Mouse (Mus musculus): ENCODE data around the gene C2cd4a.
A peak's percentile ranks its signal among the peaks of the same experiment; 100 is the strongest.

C2cd4a gene

DNA sequence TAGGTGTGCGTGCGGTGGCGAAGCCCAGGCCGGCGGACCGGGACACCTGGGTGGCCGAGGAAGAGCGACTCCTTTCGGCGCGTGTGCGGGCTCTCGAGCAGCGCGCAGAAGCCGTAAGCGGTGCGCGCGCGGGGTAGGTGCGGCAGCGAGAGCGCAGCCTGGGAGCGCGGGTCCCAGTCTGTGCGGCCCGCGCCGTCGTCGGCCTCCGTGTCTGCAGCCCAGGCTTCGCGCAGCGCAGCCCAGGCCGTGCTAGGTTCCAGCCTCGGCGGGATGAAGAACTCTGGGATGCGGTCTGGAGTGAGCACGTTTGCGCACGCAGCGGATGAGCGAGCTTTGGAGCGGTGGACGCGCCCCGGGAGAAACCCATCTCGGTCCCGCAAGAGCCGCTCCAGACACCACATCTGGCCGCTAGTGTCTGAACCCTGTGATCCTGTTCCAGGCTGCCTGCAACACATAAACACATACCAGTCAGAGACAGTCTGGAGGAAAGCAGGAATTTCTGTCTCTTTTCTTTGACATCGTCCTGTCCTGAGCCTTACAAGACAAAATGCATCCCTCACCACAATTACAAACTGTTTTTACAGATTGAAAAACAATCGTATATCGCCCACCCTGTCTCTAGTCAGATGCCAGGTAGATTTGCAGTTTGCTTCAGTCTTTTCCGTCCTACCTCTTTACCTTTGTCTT lies 628 bp downstream of the C2cd4a start:
- peak; percentile 37 for DNase-seq (ENCODE audit: low spot score)

DNA sequence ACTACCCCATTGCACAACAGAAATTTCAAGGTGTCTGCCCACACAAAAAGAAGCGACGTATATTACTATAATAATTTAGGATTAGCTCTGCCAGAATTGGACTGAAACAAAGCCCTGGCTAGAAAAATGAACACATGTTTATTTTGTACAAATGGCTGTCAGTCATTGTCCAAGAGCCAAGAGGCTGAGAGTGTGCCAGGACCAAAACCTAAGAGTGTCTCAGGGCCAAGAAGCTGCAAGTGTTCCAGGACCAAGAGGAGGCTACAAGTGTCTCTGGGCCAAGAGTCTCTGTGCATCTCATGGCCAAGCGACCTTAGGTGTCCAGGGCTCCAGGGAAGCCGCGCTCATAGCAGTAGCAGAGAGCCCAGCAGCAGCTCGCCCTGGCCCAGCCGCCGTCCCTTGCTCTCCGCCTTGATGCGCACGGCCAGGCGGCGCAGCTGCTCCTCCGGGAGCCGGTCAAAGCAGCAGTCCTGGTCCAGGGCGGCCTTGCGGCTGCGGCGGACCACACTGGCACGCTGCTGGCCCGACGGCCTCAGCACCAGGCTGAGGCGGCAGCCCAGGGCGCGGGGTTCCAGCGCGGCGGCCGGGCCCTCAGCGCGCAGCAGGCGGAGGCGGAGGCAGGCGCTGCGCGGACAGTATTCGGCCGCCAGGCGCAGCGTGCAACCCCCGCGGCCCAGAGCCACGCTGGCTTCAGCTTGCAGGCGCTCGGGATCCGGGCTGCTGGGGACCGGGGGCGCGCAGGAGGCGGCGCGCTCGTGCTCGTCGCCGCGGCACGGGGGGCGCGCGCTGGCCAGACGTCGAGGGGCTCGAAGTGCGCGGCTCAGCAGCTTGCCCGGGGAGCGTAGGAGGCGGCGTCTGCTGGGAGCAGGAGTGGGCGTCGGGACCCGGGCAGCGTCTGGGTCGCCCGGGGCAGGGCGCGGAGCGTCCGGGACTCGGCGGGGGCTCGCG lies 1.4 kb downstream of the C2cd4a start:
- peak; percentile 60 for DNase-seq (ENCODE audit: low spot score)

DNA sequence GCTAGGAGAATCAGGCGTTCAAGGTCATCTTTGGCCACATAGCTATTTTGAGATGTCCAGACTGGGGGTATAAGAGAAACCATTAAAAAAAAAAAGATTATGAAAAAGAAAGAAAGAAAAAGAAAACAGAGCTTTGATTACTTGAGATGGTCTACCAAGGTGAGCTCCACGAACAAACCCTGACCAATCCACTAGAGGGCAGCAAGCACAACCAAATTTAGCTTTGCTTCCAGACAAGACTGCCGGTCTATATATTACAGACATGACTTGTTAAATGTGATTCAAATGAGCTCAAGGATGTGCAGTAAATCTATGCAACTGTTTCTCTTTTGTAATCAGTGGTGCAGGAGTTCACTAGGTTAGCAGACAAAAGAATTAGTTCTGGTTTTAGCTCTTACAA lies 3.9 kb downstream of the C2cd4a start:
- peak; percentile 75 for DNase-seq (ENCODE audit: low spot score)

DNA sequence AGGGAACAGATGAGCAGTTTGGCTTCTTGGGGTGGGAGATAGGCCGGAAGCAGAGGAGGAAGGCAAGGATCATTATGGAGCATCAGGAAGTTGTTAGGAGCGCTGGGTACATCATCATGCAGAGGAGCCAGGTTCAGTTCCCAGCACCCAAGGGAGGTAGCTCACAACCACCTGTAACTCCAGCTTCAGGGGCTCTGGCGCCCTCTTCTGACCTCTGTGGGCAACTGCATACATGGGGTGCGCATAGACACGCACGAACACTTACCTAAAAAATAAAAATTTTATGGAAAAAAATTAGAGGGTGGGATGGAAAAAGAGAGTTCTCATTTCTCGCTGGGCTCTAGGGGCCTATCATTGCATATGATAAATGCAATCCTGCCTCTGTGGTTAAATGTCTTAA lies 6.6 kb downstream of the C2cd4a start:
- DNase-seq (ENCODE audit: low spot score) = no peak

DNA sequence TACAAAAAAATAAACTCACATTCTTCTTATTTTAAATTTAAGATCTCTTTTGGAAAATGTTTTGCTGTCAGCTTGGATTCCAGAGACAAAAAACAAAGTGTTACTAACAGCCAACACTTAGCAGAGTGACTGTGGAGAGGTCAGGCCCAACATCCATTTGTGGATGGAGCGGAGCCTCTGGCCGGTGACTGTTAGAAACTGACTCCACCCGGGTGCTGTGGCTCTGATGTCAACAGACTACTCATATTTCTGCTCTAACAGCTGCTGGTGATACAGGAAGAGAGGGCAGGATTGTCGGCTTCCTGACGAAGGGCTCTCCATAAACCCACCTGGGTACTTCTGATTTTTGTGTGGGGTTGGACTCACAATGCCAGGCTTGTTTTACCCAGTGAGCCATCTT lies 9.0 kb downstream of the C2cd4a start:
- peak; percentile 9 for DNase-seq (ENCODE audit: low spot score)

DNA sequence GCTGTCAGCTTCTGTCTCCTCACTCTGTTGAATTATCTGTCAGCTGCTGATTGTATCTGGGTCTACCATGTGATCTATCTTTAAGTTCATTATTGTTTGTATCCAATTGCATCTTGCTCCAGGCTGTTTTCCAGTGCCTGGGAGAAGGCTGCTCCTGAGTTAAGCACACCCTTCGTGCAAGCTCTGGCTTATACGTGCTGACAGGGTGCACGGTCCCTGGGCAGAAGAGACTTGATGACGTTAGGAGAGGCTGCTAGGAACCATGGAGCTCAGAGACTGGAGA lies 13.5 kb downstream of the C2cd4a start:
- no peak for DNase-seq (ENCODE audit: low spot score)

DNA sequence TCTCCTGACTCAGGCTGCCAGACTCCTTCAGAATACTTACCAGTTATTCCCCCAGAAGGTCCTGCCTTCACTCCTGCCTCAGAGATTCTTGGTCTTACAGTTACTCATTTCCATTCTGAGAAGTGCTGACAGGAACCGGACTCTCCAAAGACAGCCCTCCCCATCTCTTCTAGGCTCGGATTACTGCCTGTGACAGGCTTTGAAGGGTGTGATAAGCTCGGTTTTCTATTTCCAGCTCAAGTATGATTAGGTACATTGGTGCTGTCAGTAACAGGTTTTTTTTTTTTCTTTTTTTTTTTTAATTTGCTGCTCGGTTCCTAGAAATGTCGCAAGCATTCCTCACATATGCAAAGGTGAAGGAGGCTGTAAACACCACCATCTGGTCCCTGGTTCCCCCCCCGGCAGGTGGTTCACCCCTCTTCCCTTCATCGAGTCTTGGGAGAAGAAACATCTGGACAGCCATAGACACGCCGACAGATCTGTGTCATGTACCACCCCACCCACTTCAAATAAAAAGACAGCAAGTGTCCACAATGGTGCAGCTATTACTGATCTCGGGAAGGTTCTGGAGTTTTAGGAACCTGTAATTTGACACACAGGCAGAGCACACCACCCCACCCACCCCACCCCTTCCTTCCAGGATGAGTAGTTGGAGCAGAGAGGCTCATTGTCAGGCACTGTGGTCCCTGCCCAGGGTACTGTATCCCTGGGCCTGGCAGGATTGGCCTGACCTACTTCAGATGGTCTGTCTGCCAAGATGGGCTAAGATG lies 14.0 kb downstream of the C2cd4a start:
- DNase-seq (ENCODE audit: low spot score) = peak; percentile 14

DNA sequence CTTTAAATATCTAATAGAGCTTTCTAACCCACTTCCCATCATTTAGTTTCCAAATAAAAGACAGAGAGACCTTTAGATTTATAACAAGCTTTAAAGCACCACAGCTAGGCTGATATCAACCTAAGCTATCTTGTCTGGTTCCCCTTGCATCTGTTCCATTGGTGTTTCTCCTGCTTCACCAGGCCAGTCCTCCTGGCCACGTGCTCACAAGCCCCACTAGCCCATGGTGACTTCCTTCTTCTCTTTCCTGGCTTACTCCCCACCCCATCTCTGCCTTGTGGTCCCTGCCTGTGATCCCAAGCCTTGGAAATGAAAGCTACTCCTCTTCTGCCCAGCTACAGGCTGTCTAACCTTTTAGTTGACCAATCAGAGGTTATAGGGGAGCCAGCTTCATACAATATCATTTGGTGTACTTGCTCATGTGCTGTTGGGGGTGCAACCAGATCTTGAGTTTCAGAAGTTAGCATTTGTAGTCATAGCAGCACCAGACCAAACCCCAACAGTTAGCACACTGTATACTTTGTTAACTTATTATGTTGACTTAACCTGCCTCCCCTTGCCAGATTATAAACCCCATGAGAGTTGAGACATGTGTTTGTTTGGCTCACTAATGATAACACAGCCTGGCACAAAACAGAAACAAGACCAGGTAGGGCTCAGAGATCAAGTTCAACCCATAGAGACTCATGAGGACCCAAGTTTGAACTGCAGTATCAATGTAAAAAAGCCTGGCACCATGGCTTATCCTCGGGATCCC lies 15.8 kb downstream of the C2cd4a start:
- DNase-seq (ENCODE audit: low spot score) = no peak

DNA sequence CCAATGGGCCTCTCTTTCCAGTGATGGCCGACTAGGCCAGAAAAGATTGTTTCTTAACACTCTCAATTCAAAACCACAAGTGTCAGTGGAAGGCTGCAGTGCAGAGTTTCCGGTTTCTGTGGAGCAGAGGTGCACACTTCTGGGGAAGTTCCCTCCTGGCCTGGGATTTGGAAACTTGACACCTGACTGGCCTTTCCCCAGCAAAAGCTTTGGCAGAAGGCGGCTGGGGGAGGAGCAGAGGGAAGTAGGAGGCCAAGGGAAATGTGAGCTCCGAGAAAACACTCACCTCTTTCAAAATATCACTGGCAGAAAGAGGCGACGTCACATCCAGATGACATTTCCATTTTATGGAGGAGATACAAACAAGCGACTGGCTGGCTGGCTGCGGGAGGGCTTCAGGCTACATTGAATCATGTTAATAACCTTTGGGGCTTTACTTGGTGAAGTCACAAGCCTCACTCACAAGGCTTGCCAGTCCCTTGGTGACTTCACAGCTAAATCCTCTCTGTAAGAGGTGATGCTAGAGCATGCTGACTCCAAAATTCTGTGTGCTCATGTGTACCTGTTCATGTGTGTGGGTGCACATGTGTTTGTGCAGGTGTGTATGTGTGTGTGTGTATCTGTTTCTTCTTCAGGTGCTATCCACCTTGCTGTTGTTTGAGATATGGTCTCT lies 18.3 kb downstream of the C2cd4a start:
- peak; percentile 81 for DNase-seq (ENCODE audit: low spot score)

DNA sequence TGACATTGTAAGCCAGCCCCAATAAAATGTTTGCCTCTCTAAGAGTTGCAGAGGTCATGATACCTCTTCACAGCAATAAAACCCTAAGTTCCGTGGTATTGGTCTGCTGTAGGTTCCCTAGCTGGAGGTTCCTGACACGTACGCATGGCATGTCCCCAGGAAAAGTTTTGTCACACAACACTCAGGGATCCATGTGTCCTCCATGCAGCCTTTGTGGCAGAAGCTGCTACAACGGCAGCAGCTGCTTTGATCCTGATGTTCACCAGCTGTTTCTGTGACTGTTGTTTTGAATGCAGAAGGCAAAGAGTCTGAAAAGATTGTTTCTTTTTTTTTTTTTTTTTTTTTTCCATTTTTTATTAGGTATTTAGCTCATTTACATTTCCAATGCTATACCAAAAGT lies 19.0 kb downstream of the C2cd4a start:
- DNase-seq (ENCODE audit: low spot score) = peak; percentile 9

DNA sequence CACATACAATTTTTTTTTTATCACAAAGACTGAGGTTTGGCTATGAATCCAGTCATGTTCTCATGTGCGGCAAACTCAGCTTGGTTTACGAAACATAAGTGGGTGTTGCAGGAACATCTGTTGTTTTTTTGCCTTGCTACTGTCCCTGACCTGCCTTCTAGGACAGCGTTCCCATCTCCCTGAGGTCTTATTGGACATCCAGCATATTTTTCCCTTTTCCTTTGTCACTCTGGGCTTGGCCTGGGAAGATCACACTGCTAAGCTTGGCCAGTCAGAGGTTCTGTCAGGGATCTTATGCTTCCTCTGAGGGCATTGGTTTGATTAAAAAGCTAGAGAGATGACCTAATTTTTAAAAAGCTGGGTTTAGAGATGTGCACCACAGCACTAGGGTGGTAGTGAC lies 21.0 kb downstream of the C2cd4a start:
- no peak for DNase-seq (ENCODE audit: low spot score)

DNA sequence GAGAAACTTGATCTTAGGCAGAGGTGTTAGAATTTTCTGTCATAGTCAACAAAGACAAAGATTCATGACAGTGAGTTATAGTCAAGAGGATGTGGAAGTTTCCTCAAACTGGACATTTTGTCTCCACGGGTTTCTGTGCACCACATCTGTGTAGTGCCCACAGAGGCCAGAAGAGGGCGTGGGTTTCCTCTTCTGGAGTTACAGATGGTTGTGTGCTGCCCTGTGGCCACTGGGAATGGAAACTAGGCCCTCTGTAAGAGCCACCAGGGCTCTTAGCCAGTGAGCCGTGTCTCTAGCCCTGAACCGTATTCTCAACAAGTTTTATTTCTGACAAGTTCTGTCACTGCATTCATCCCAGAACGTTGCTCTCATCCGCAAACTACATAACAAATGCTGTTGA lies 21.6 kb downstream of the C2cd4a start:
- DNase-seq (ENCODE audit: low spot score) = no peak

DNA sequence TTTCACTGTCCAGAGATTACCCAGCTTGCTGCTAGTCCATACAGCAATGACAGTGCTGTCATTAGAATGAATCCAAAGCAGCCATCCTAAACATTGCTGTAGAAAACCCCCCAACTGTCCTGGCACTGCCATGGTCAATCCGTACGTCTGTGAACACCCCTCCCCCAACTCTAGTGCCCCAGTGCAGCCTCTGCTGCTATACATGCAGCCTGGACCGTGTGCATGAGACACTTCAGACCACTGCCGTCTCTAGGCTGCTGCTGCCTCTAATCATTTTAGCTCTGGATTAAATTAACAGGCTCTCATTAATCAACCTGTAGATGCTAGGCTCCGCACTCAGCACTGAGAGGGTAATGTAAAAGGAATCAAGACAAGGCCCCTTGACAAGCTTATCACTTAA lies 25.1 kb downstream of the C2cd4a start:
- no peak for DNase-seq (ENCODE audit: low spot score)

DNA sequence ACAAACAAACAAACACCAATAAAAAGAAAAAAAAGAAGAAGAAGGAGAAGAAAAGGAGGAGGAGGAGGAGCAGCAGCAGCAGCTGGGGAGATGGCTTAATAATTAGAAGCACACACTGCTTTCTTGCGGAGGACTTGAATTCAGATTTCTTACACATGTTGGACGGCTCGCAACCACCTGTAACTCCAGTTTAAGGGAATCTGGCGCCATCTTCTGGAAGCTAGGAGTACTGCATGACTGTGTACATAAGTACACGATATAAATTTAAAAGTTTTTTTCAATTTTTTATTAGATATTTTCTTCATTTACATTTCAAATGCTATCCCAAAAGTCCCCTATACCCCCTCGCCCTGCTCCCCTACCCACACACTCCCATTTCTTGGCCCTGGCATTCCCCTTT lies 29.9 kb downstream of the C2cd4a start:
- DNase-seq (ENCODE audit: low spot score) = peak; percentile 77

DNA sequence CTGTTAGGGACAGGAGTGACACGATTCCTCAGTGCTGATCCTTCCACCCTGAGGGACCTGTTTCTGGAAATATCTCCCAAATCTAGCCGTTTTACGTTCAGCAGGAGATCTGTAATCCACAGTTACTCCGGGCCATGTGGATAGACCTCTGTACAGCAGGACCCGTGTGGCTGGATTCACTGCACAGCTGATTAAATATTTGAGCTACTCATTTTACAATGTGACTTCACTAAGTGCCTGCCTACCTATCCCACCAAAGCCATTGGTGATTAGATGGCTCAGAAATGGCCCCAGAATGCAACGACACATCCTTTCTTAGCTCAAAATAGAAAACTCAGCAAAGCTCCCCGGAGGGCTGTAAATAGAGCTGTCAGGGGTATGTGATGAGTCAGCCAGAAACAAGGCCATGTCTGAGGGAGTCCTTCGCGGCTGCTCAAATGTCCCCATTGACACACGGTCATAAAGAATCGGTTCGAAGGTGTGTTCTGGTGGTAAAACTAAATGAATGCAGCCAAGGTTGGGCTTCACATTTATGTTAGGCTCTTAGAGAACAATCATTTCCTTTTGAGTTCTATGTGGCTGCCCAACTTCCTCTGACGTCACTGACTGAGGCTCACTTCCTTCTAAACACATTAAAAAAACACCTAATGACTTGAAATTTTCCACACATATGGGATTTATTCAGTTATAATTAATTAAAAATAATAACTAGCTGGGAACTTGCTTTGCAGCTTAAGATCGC lies 32.9 kb downstream of the C2cd4a start:
- DNase-seq (ENCODE audit: low spot score) = peak; percentile 5

DNA sequence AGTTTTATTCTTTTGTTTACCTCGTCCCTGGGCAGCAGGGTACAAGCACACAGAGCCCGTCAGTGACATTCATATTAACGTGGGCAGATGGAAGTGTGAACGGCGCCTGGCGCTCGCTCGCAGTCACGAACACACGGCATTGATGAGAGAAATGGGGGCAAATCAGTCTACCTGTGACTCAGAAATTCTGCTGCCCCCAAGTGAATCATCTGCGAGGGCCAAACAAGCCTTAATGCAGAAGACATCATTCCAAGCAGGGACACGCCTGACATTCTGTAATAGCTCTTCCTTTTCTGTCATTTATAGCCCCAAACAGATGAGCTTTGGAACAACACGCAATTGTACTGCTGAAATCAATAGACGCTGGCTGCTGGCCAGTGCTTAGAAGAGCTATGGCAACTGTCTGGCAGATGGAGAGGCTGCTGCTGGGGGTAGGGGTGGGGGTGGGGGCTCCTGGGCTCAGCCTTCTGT lies 36.9 kb downstream of the C2cd4a start:
- DNase-seq (ENCODE audit: low spot score) = no peak

DNA sequence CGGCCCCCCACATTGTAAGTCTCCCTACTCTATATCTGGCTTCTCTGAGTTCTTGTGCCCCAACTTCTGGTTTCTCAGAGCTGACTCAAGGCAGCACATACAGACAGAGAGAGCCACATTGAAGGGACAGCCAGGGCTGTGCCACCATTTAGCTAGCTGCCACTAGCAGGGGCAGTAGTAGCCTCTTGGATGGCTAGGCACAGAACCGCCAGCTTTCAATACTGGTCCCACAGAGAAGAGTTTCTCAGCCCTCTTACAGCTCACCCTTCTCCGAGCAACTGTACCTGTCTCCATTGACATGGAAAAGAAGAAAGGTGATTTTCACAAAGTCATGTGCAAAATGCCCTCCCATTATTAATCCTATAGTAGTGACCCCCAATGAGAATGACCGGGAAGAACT lies 37.5 kb downstream of the C2cd4a start:
- DNase-seq (ENCODE audit: low spot score) = no peak

DNA sequence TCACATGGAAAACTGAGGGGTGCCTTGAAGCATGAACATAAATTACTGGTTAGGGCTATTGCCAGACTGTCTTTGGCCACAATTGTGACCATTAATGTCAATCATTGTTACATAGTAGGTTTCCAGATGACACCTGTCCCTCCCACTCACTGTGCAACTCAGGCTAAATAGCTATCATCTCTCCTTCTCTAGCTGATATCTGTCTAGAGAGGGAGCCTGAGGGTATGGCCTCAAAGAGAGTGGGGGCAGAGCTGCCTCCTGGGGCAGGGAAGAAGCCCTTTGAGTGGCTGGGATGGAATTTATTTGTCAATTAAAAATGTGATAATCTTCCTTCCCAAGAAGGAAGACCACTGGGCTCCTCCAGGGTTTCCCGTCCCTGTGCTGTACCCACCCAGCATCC lies 37.9 kb downstream of the C2cd4a start:
- DNase-seq (ENCODE audit: low spot score) = no peak

DNA sequence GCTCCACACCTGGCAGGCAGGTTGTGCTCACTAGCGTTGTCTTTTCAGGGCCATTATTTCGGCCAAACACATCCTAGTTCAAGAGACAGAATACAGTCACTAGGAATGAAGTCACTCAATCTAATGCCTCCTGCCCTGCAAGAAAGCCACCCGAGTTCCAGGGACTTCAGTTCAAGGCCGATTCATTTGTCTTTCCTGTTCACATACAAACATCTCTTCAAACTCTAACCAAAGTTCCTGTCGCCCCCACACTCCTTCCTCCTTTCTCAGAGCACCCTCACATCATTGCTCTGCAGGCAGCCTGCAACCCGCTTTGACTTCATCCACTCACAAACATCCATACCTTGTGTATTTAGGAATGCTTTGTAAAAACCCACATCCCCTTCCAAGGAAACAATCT lies 38.6 kb downstream of the C2cd4a start:
- DNase-seq (ENCODE audit: low spot score) = no peak

DNA sequence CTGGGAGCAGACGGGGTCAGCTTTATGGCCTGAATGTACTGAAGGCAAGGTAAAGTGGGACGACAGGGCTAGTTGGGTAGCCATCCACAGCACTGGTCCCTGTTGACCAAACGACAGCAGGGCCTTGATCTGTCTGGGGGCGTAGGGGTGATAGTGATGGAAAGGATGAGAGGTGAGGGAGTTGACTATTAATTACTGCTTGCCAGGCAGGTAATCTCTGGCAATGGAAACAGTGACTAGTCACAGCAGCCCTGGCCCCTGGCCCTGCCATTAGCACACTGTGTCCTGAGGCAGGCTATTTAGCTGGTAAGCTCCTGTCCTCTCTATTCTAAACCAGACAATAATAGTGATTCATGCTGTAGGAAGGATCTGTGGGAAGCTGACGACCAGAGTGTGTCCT lies 39.7 kb downstream of the C2cd4a start:
- DNase-seq (ENCODE audit: low spot score) = no peak

DNA sequence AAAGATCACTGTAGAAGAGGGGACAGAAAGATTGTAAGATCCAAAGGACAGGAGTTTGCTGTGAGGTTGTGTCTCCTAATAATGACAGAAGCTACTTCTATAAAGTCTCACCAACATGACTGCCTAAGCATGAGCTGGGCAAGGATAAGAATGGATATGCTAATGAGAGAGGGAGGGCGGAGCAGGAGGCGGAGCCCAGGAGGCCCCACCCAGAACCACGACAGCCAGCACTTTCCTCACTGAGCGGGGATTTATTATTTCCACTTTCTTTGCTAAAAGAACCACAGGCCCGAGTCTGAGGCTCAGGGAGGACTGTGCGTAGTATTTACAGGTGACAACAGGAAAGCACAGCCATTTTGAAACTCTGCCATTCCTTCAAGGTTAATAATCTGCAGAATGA lies 44.5 kb downstream of the C2cd4a start:
- no peak for DNase-seq (ENCODE audit: low spot score)

All from embryo, embryonic 10 days (tissue).